Mouse (Mus musculus) kidney, embryonic 15.5 days (tissue): Measurements from ENCODE around the gene Mvb12b. TPM values are rescaled to one million over a fixed set of nuclear protein-coding genes. Genes with fewer than 3 reads are reported as not detected.
A peak's percentile ranks its signal among the peaks of the same experiment; 100 is the strongest.

Experiments used
- ATAC-seq: fragments of 200-750 bp; cut with Nextera tagmentation; replicated peaks from 2 replicates; pipeline ENCODE4 v1.8.0; 2017; ENCODE audit warnings: moderate TSS enrichment; ENCODE audit not compliant: low FRiP score
- H3K27ac ChIP-seq: fragments of 300-500 bp; sonication (generic); 2 replicates; pipeline ENCODE4 v1.5.1; 2015; ENCODE audit warnings: mild to moderate bottlenecking, inconsistent platforms
- H3K27me3 ChIP-seq: fragments of 300-500 bp; sonication (generic); 2 replicates; pipeline ENCODE4 v1.6.1; 2015; ENCODE audit warnings: inconsistent platforms
- H3K36me3 ChIP-seq: fragments of 300-500 bp; sonication (generic); 2 replicates; pipeline ENCODE4 v1.6.1; 2015; ENCODE audit warnings: inconsistent platforms
- H3K4me1 ChIP-seq: fragments of 300-500 bp; sonication (generic); 2 replicates; pipeline ENCODE4 v1.6.1; 2015; ENCODE audit warnings: inconsistent platforms
- H3K4me2 ChIP-seq: fragments of 300-500 bp; sonication (generic); 2 replicates; pipeline ENCODE4 v1.6.1; 2015; ENCODE audit warnings: moderate library complexity, mild to moderate bottlenecking, inconsistent platforms
- H3K4me3 ChIP-seq: fragments of 300-500 bp; sonication (generic); replicated peaks from 2 replicates; pipeline ENCODE4 v1.5.1; 2015; ENCODE audit warnings: mild to moderate bottlenecking, inconsistent platforms
- H3K9ac ChIP-seq: fragments of 300-500 bp; sonication (generic); 2 replicates; pipeline ENCODE4 v1.6.1; 2015; ENCODE audit warnings: mild to moderate bottlenecking, inconsistent platforms
- H3K9me3 ChIP-seq: fragments of 300-500 bp; sonication (generic); replicated peaks from 2 replicates; pipeline ENCODE4 v1.6.1; 2016; ENCODE audit warnings: inconsistent platforms
- WGBS: fragments of 180-500 bp; shearing (Covaris S2); methylation state at CpG from one replicate; pipeline ENCODE4 v1.1.7; 2015; ENCODE audit warnings: mixed read lengths; 5-methylcytosine and 5-hydroxymethylcytosine counted together
- polyA plus RNA-seq: library from polyadenylated mRNA; unstranded; fragments of >200 nt; fragmentation: Nextera tagmentation; extraction: Ambion mirVana; gene quantifications from 2 replicates; pipeline ENCODE4 v1.2.1, GENCODE M21; 2015

Gene Mvb12b
- polyA plus RNA-seq, 1 experiment from 2014 or later: 18.4 TPM

DNA sequence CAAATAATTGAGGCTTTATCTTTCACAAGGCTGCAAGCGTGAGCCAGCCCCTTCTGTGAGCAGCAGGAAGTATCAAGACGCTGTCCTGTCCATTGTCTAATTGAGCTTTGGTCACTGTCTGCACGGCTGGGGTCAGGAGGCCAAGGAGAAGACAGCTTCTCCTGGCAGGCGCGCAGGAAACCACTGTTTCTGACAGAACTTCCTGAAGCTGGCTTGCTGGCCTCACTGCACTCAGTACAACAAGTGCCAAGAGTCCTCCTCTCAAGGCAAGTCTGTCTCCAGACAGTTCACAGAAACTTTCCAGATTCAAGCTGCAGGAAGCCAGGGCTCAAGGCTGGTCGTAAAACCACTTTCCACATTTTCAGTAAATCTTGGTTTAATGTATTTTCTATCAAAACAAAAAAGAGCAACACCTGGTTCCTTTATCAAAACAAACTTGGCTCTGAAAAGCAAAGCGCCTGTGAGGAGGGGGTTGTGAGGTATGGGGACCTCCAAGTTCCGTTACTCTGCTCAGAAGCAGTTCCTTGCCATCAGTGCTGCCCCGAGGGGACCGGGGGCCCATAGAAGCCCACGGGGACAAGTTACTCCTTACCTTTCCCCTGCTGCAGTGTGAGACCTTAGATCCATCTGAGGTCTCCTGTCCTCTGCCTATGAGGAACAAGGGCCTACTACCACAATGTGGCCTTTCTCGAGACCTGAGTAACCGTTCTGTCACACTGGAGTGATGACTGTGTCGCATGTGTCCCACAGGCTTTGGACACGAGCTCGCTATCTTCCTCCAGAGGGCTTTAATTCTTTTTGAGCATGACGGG lies 17.2 kb downstream of the Mvb12b start:
- peak; percentile 42; the same call in 1 of the 2 replicates for ATAC-seq
- Histone ChIP-seq H3K4me1 (peaks cover 80% of the 10 kb centered on the region), H3K27me3 (no peaks in the 10 kb centered on the region), H3K9ac (no peak overlapping the region), H3K4me3 (no peak overlapping the region), H3K27ac (peak overlapping the region; percentile 91), H3K9me3 (no peaks in the 10 kb centered on the region), H3K4me2 (peak overlapping the region; percentile 28; the same call in 1 of the 2 replicates), H3K36me3 (peaks cover 20% of the 10 kb centered on the region)
- 28% methylated on average over 17 of the region's 17 CpGs for WGBS

DNA sequence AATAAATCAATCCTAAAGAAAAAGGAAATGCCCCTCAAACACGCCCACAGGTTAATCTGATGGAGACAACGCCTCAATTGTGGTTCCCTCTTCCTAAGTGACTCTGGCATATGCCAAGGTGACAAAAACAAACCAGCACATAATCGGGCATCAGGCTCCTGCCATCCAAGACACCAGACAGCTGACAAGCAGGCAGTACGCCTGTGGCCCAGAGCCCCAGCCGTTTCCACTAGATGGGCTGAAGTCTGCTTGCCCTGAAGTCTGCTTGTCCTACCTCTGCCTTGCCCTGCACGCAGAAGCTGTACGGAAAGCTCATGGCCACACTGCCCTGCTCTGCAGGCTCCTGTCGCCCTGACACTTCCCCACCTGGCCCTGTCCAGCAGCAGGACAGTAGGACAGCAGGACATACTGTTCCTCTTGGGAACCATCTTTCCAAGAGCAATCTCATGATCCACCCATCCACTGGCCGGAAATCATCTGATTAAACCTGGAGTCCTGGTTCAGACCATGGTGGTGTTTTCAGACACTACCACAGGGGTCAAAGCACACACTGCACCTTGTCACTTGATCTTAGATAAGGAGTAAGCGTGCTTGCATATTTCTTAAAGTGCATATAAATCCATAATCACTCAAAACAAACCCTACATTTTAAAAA lies 17.9 kb downstream of the Mvb12b start:
- H3K27ac ChIP-seq: peak overlapping the region; percentile 91
- peaks cover 20% of the 10 kb centered on the region for H3K36me3 ChIP-seq
- H3K4me1 ChIP-seq: peaks cover 73% of the 10 kb centered on the region
- no peaks in the 10 kb centered on the region for H3K27me3 ChIP-seq
- H3K9ac ChIP-seq: no peak overlapping the region
- H3K4me3 ChIP-seq: no peak overlapping the region
- WGBS: 60% methylated on average over 10 of the region's 10 CpGs
- ATAC-seq: no peak
- no peaks in the 10 kb centered on the region for H3K9me3 ChIP-seq
- H3K4me2 ChIP-seq: no peak overlapping the region

DNA sequence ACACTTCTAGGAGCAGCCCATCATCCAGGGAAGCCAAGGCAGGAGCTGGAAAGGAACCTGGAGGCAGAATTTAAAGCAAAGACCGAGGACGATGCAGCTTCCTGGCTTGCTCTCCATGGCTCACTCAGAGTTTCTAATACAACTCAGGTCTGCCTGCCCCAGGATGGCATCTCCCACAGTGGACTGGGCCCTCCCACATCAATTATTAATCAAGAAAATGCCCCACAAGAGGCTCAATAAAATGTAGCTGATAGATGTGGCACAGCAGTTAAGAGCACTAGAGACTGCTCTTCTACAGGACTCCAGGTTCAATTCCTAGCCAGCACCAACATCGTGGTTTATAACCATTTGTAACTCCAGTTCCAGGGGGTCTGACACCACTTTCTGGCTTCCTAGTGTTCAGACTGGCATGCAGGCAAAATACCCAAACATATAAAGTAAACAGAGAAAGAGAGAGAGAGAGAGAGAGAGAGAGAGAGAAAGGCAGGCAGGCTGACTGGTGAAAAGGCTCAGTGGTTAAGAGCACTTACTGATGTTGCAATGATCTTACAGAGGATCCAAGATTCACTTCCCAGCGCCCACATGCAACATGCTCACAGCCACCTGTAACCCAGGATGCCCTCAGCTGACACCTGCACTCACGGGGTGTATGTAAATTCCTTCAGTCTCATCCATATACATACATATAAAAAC lies 18.6 kb downstream of the Mvb12b start:
- no peak for ATAC-seq
- Histone ChIP-seq H3K9me3 (no peaks in the 10 kb centered on the region), H3K36me3 (peaks cover 20% of the 10 kb centered on the region), H3K27me3 (no peaks in the 10 kb centered on the region), H3K4me1 (peaks cover 66% of the 10 kb centered on the region), H3K4me2 (no peak overlapping the region), H3K27ac (peak overlapping the region; percentile 91; the same call in 1 of the 2 replicates), H3K4me3 (no peak overlapping the region), H3K9ac (no peak overlapping the region)
- WGBS: 63% methylated on average over 5 of the region's 5 CpGs

DNA sequence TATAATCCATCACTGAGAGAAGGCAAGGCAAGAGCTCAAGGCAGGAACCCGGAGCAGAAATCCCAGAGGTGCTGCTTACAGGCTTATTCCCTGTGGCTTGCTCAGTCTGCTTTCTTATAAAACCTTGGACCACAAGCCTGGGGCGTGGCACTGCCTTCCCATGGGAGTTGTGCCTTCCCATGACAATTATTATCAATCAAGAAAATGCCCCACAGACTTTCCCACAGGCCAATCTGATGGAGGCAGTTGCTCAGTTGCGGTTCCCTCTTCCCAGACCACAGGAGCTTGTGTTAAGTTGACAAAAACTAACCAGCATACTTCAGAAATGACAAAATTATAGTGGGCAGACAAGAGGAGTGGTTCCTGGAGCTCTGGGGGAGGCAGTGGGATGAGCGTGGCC lies 19.4 kb downstream of the Mvb12b start:
- Histone ChIP-seq H3K4me3 (no peak overlapping the region), H3K9ac (no peak overlapping the region), H3K4me1 (peaks cover 58% of the 10 kb centered on the region), H3K27me3 (no peaks in the 10 kb centered on the region), H3K27ac (no peak overlapping the region), H3K4me2 (no peak overlapping the region), H3K9me3 (no peaks in the 10 kb centered on the region), H3K36me3 (peaks cover 18% of the 10 kb centered on the region)
- ATAC-seq: no peak
- 88% methylated on average over 4 of the region's 4 CpGs for WGBS

DNA sequence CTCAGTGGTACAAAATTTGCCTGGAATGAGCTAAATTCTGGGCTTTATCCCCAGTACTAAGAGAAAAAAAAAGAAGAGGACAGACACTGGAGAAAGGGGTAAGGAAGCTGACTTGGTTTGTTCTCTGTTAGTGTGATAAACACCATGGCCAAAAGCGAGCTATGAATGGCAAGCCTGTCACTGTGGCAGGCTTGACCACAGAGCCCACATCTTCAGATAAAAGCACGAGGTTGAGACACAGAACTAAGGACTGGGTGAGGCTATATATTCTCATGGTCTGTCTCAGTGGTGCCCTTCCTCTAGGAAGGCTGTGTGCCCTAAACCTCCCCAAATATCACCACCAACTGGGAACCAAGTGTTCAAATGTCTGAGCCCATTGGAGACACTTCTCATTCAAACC lies 31.0 kb downstream of the Mvb12b start:
- H3K4me3 ChIP-seq: no peak overlapping the region

DNA sequence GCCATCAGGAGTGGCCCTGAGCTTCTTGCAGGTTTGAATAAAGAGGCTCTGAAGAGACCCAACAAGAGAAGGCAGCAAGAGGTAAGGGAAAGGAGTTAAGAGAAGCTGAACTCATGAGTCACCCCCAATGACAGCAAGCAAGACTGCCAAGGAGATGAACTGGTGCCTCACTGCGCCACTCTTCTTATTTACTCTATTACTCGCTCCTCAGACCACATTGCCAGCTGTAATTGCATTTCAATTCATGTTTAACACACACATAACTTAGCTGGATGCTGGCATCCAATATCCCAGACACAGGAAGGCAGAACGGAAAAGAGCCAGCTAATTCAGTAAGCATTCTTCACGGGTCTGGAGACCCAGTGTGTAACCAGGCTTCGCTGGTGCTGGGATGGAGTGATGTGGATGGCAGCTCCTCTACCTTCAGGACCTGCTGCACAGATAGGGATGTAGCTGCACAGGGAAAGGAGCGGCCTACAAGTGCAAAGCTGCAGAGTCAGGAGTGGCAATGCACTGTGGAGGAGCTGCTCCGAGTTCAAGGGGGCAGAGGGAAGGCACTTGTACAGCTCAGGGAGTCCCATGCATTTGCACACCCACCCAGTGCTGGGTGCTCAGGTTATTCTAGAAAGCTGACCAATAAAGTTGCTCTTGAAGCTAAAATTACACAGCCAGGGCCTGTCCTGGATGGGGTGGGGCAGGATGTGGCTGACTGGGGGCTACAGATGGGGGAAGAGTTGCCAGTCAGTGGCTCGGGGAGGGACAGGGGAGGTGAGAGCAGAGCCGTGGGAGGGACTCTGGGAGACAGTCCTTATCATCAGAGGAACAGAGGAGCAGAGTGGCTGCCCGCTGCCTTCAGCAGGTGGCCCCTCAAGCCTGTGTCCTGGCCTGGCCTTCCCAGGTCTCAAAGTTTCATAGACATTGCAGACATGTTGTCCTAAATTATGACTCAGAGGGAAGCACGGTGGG lies 34.5 kb downstream of the Mvb12b start:
- no peak overlapping the region for H3K4me2 ChIP-seq
- ATAC-seq: peak; percentile 46; the same call in 1 of the 2 replicates
- WGBS: 74% methylated on average over 11 of the region's 11 CpGs
- H3K4me3 ChIP-seq: no peak overlapping the region
- H3K27me3 ChIP-seq: no peaks in the 10 kb centered on the region
- 0 out of 2 replicates have a peak overlapping the region, but pooled peaks have one; percentile 1 for H3K27ac ChIP-seq
- H3K4me1 ChIP-seq: peaks cover 18% of the 10 kb centered on the region
- peaks cover 10% of the 10 kb centered on the region; the same call in 1 of the 2 replicates for H3K36me3 ChIP-seq
- H3K9me3 ChIP-seq: no peaks in the 10 kb centered on the region
- no peak overlapping the region for H3K9ac ChIP-seq

More for the DNA sequence above, 31.0 kb downstream of the Mvb12b start:
- no peak overlapping the region for H3K27ac ChIP-seq
- H3K27me3 ChIP-seq: no peaks in the 10 kb centered on the region
- H3K9me3 ChIP-seq: no peaks in the 10 kb centered on the region
- H3K9ac ChIP-seq: no peak overlapping the region
- WGBS: 76% methylated on average over 2 of the region's 2 CpGs
- ATAC-seq: no peak
- peaks cover 16% of the 10 kb centered on the region for H3K4me1 ChIP-seq
- peaks cover 12% of the 10 kb centered on the region; the same call in 1 of the 2 replicates for H3K36me3 ChIP-seq
- H3K4me2 ChIP-seq: no peak overlapping the region

DNA sequence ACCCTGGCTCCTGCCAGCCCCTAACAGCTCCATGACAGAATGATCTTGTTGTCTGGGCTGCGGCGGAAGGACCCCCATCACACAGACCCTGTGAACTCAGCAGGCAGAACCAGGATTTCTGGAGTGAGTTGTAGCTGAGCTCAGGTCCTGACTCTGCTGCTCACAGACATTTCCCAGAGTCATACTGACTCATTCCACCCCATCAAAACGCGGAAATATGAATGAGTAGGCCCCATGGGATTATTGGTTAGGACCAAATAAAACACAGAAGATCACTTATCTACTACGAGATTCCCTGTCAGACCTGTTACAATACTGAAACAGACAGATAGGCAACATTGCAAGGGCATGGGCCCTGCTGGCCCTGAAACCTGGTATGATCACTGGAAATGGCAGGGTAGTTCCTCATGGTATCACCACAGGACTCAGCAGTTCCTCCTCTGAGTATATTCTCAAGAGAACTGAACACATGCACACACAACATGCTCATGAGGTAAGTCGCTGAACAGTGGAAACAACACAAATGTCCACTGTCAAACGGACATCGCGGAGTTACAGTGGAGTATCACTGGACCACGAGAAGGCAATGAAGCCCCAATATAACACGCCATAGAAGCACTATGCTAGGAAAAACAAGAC lies 40.4 kb downstream of the Mvb12b start:
- Histone ChIP-seq H3K4me2 (no peak overlapping the region), H3K4me1 (peaks cover 24% of the 10 kb centered on the region), H3K9me3 (no peaks in the 10 kb centered on the region), H3K36me3 (peaks cover 4% of the 10 kb centered on the region; the same call in 1 of the 2 replicates), H3K9ac (no peak overlapping the region), H3K27ac (no peak overlapping the region), H3K4me3 (no peak overlapping the region), H3K27me3 (no peaks in the 10 kb centered on the region)
- 81% methylated on average over 11 of the region's 11 CpGs for WGBS
- no peak for ATAC-seq

DNA sequence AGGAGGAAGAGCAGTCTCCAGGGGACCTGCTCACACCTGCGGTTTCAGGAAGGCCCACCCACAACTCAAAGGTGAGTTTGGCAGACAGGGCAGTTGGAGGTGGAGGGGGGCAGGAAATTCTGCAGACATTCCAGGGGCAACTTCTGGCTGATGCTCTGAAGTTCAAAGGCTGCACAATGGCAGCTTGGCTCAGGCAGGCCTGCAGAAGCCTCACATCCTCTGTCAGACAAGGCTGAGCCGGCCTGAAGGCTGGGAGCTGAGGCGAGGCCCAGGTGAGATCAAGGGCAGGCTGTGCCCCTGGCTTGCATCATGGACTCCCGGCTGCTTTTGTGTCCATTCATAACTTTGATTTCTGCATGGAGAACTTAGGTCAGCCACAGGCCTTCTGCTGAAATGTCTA lies 41.1 kb downstream of the Mvb12b start:
- Histone ChIP-seq H3K36me3 (peaks cover 4% of the 10 kb centered on the region; the same call in 1 of the 2 replicates), H3K4me1 (peaks cover 24% of the 10 kb centered on the region), H3K9ac (no peak overlapping the region), H3K4me3 (no peak overlapping the region), H3K4me2 (no peak overlapping the region), H3K9me3 (no peaks in the 10 kb centered on the region), H3K27ac (peak overlapping the region; percentile 32; the same call in 1 of the 2 replicates), H3K27me3 (no peaks in the 10 kb centered on the region)
- no peak for ATAC-seq
- WGBS: 53% methylated on average over 4 of the region's 4 CpGs

DNA sequence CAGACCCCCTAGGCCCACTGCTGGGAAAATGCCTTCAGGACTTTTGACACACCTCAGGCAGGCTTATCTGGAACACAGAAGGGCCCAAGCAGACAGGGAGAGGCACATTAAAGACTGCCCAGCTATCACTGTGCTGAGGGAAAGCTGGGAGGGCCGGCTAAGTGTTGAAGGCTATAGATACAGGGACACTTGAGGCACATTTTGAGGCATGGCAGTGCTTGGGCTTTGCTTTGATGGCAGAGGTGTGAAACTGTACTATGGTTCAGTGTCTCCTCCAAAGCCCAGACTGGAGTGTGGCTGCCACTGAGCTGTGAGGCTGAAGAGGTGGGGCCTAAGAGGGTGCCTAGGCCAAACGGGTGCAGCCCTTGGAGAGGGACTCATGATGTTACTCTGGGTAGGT lies 44.1 kb downstream of the Mvb12b start:
- Histone ChIP-seq H3K27me3 (no peaks in the 10 kb centered on the region), H3K9ac (no peak overlapping the region), H3K36me3 (no peaks in the 10 kb centered on the region), H3K27ac (peak overlapping the region; percentile 29; the same call in 1 of the 2 replicates), H3K4me2 (no peak overlapping the region), H3K4me3 (no peak overlapping the region), H3K9me3 (no peaks in the 10 kb centered on the region), H3K4me1 (peaks cover 29% of the 10 kb centered on the region)
- whole genome bisulfite sequencing: 33% methylated on average over 2 of the region's 2 CpGs
- ATAC-seq: peak; percentile 54

DNA sequence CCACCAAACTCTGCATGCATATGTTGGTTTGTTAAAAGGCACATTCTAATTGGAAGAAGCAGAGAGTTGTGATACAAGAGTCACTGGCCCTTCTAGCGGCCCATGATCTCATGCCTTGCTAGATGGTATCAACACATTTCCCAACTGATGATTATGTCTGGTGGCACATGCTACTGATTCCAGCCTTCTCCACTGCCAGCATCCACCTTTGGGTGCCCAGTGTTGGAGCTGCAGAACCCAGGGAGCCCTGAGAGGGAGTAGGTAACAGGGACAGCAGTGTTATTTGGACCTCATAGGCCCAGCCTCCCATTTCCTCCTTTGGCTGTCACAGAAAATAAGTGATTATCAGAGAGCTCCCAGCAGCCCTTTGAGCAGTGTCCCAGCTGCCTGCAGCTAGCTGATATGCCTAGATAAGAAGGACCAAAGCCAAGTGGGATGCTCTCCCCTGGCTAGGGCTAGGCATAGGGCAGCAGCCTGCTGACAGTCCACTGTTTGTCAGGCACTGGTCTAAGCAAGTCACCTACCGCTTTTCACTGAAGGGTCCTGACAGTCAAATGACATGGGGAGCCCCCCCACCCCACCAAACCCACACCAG lies 44.7 kb downstream of the Mvb12b start:
- peak; percentile 93 for ATAC-seq
- no peak overlapping the region for H3K9ac ChIP-seq
- no peak overlapping the region for H3K4me3 ChIP-seq
- no peak overlapping the region for H3K4me2 ChIP-seq
- WGBS: 83% methylated on average over 2 of the region's 2 CpGs
- H3K27me3 ChIP-seq: no peaks in the 10 kb centered on the region
- H3K9me3 ChIP-seq: no peaks in the 10 kb centered on the region
- H3K36me3 ChIP-seq: peaks cover 3% of the 10 kb centered on the region; the same call in 1 of the 2 replicates
- peaks cover 24% of the 10 kb centered on the region for H3K4me1 ChIP-seq
- no peak overlapping the region; the same call in 1 of the 2 replicates for H3K27ac ChIP-seq
